Mouse (Mus musculus) MEL (cell line): ENCODE data around the gene Papss1. TPM values are rescaled to one million over a fixed set of nuclear protein-coding genes. Genes with fewer than 3 reads are reported as not detected.

Experiments used
- DNase-seq: peaks from one replicate; pipeline ENCODE4 v3.0.0; 2011; ENCODE audit warnings: low read depth, low spot score
- H3K27ac ChIP-seq: 2 replicates; pipeline ENCODE4 v1.5.1; 2012; ENCODE audit warnings: low read depth, mild to moderate bottlenecking, control low read depth, low read length, moderate library complexity; ENCODE audit not compliant: control insufficient read depth
- H3K27me3 ChIP-seq, 2 experiments: fragments of 150-350 bp in 1 of 2; sonication (generic) in 1 of 2; 2 replicates each; pipeline ENCODE4 v1.6.1; 2012; ENCODE audit warnings: low read length in 2 of 2, mild to moderate bottlenecking in 2 of 2, improper control_type of control experiment in 1 of 2, moderate library complexity in 1 of 2; ENCODE audit not compliant: insufficient read depth in 2 of 2, control insufficient read depth in 1 of 2
- H3K36me3 ChIP-seq, 2 experiments: 2 replicates each; pipeline ENCODE4 v1.6.1; 2012 to 2014; ENCODE audit warnings: low read length in 2 of 2, improper control_type of control experiment in 1 of 2, inconsistent platforms in 1 of 2, mild to moderate bottlenecking in 1 of 2; ENCODE audit not compliant: insufficient read depth in 2 of 2, control insufficient read depth in 1 of 2
- H3K4me1 ChIP-seq, 2 experiments: fragments of 150-350 bp in 1 of 2; sonication (generic) in 1 of 2; 2 replicates each; pipeline ENCODE4 v1.6.1; 2012; ENCODE audit warnings: low read length in 2 of 2, improper control_type of control experiment in 1 of 2, mild to moderate bottlenecking in 1 of 2; ENCODE audit not compliant: insufficient read depth in 2 of 2, control insufficient read depth in 1 of 2
- H3K4me3 ChIP-seq, 2 experiments: fragments of 150-350 bp in 1 of 2; sonication (generic) in 1 of 2; 2 replicates each; pipeline ENCODE4 v1.5.1; 2012; ENCODE audit warnings: low read depth in 2 of 2, low read length in 2 of 2, mild to moderate bottlenecking in 2 of 2, moderate library complexity in 2 of 2, control low read depth in 1 of 2, improper control_type of control experiment in 1 of 2; ENCODE audit not compliant: control insufficient read depth in 1 of 2, insufficient read depth in 1 of 2
- H3K79me2 ChIP-seq: 2 replicates; pipeline ENCODE4 v1.6.1; 2012; ENCODE audit warnings: mild to moderate bottlenecking, low read length, moderate library complexity; ENCODE audit not compliant: control insufficient read depth, poor library complexity, insufficient read depth
- H3K9ac ChIP-seq: 2 replicates; pipeline ENCODE4 v1.6.1; 2012; ENCODE audit warnings: low read depth, mild to moderate bottlenecking, control low read depth, low read length, moderate library complexity; ENCODE audit not compliant: control insufficient read depth, poor library complexity, severe bottlenecking
- H3K9me3 ChIP-seq: fragments of 150-350 bp; sonication (generic); replicated peaks from 2 replicates; pipeline ENCODE4 v1.6.1; 2012; ENCODE audit warnings: mild to moderate bottlenecking, low read length, improper control_type of control experiment, moderate library complexity; ENCODE audit not compliant: insufficient read depth
- BHLHE40 ChIP-seq: IDR thresholded peaks from 2 replicates; pipeline ENCODE4 v1.6.1; 2012; ENCODE audit warnings: low read depth, mild to moderate bottlenecking, inconsistent platforms, low read length, improper control_type of control experiment, borderline replicate concordance
- GATA1 ChIP-seq: IDR thresholded peaks from 2 replicates; pipeline ENCODE4 v1.6.1; 2011; ENCODE audit warnings: low read depth, low read length, improper control_type of control experiment
- JUND ChIP-seq: IDR thresholded peaks from 2 replicates; pipeline ENCODE4 v1.6.1; 2011; ENCODE audit warnings: low read depth, mild to moderate bottlenecking, improper control_type of control experiment, low read length
- MAFK ChIP-seq: IDR thresholded peaks from 2 replicates; pipeline ENCODE4 v1.6.1; 2011; ENCODE audit warnings: low read depth, mild to moderate bottlenecking, low read length, improper control_type of control experiment, borderline replicate concordance
- MAX ChIP-seq: IDR thresholded peaks from 2 replicates; pipeline ENCODE4 v1.6.1; 2011; ENCODE audit warnings: low read length, improper control_type of control experiment
- MAZ ChIP-seq: IDR thresholded peaks from 2 replicates; pipeline ENCODE4 v1.6.1; 2012; ENCODE audit warnings: low read depth, mild to moderate bottlenecking, inconsistent platforms, low read length, improper control_type of control experiment
- MXI1 ChIP-seq: IDR thresholded peaks from 2 replicates; pipeline ENCODE4 v1.6.1; 2011; ENCODE audit warnings: mild to moderate bottlenecking, low read depth, low read length, improper control_type of control experiment
- POLR2A ChIP-seq, 2 experiments: IDR thresholded peaks; 2 replicates each; pipeline ENCODE4 v1.6.1; 2011 to 2012; ENCODE audit warnings: low read length in 2 of 2, mild to moderate bottlenecking in 2 of 2, control low read depth in 1 of 2, improper control_type of control experiment in 1 of 2, low read depth in 1 of 2, moderate library complexity in 1 of 2; ENCODE audit not compliant: control insufficient read depth in 1 of 2, insufficient read depth in 1 of 2, poor library complexity in 1 of 2
- POLR2AphosphoS5 ChIP-seq: IDR thresholded peaks from 2 replicates; pipeline ENCODE4 v1.6.1; 2012; ENCODE audit warnings: low read depth, borderline replicate concordance, mild to moderate bottlenecking, inconsistent platforms, low read length, moderate library complexity, mixed read lengths
- RCOR1 ChIP-seq: IDR thresholded peaks from 2 replicates; pipeline ENCODE4 v1.6.1; 2012; ENCODE audit warnings: low read depth, mild to moderate bottlenecking, inconsistent platforms, low read length, improper control_type of control experiment
- SIN3A ChIP-seq: IDR thresholded peaks from 2 replicates; pipeline ENCODE4 v1.6.1; 2012; ENCODE audit warnings: low read length, improper control_type of control experiment, inconsistent platforms
- TAL1 ChIP-seq: IDR thresholded peaks from 2 replicates; pipeline ENCODE4 v1.6.1; 2012; ENCODE audit warnings: mild to moderate bottlenecking, inconsistent platforms, low read length, moderate library complexity, mixed read lengths
- TCF12 ChIP-seq: IDR thresholded peaks from 2 replicates; pipeline ENCODE4 v1.6.1; 2014; ENCODE audit warnings: low read depth, mild to moderate bottlenecking, inconsistent platforms, low read length, improper control_type of control experiment, moderate library complexity
- USF2 ChIP-seq, 2 experiments: IDR thresholded peaks; 2 replicates each; pipeline ENCODE4 v1.6.1; 2011 to 2012; ENCODE audit warnings: improper control_type of control experiment in 2 of 2, low read length in 2 of 2, borderline replicate concordance in 1 of 2, inconsistent platforms in 1 of 2, low read depth in 1 of 2, mild to moderate bottlenecking in 1 of 2; ENCODE audit not compliant: insufficient read depth in 1 of 2
- ZC3H11A ChIP-seq: IDR thresholded peaks from 2 replicates; pipeline ENCODE4 v1.6.1; 2012; ENCODE audit warnings: low read depth, mild to moderate bottlenecking, inconsistent platforms, low read length, improper control_type of control experiment
- ZMIZ1 ChIP-seq: IDR thresholded peaks from 2 replicates; pipeline ENCODE4 v1.6.1; 2012; ENCODE audit warnings: low read depth, mild to moderate bottlenecking, inconsistent platforms, low read length, improper control_type of control experiment, moderate library complexity
- polyA plus RNA-seq, 2 experiments: library from polyadenylated mRNA; stranded (reverse) in 1 of 2; unstranded in 1 of 2; fragments of >175 nt in 1 of 2; fragments of >200 nt in 1 of 2; gene quantifications; 2 replicates each; pipeline versions ENCODE4 v1.2.1 to v1.2.4; 2012; ENCODE audit warnings: low replicate concordance in 2 of 2, low read depth in 1 of 2; ENCODE audit not compliant: insufficient read length in 2 of 2, insufficient read depth in 1 of 2, missing spikeins in 1 of 2
- total RNA-seq: library from RNA; depleted of rRNA; stranded (reverse); fragments of 300-350 nt; gene quantifications from 2 replicates; pipeline ENCODE4 v1.2.3, GENCODE M21; 2012

Papss1 gene
- total and polyA plus RNA-seq, 3 experiments = 27.7 to 36.2 TPM; not detected in 1

GRCm38 (mm10) chr3:131573555-131573954 is 9.0 kb downstream of the Papss1 start:
- Histone ChIP-seq H3K9ac (no peak overlapping the region), H3K27ac (no peak overlapping the region), H3K4me1 (no peaks in the 10 kb centered on the region), H3K36me3 (no peaks in the 10 kb centered on the region), H3K79me2 (no peaks in the 10 kb centered on the region; the same call in 1 of the 2 replicates), H3K9me3 (no peaks in the 10 kb centered on the region), H3K4me3 (no peak overlapping the region), H3K27me3 (no peaks in the 10 kb centered on the region)
- TF ChIP-seq TCF12 = no peak
- DNase-seq = no peak

GRCm38 (mm10) chr3:131578434-131579104 is 14.0 kb downstream of the Papss1 start:
- Histone ChIP-seq H3K4me3 (no peak overlapping the region), H3K9ac (no peak overlapping the region), H3K9me3 (no peaks in the 10 kb centered on the region), H3K36me3 (no peaks in the 10 kb centered on the region)
- DNase-seq = no peak
- no peak for TF ChIP-seq RCOR1
- TF ChIP-seq, all 39 proteins: peak for 0
- no peaks in the 10 kb centered on the region for H3K4me1 ChIP-seq
- H3K79me2 ChIP-seq = no peaks in the 10 kb centered on the region; the same call in 1 of the 2 replicates
- H3K27me3 ChIP-seq = no peaks in the 10 kb centered on the region
- H3K27ac ChIP-seq = no peak overlapping the region

GRCm38 (mm10) chr3:131580040-131580439 is 15.5 kb downstream of the Papss1 start:
- Histone ChIP-seq H3K9me3 (no peaks in the 10 kb centered on the region), H3K4me3 (no peak overlapping the region), H3K36me3 (no peaks in the 10 kb centered on the region), H3K27me3 (no peaks in the 10 kb centered on the region), H3K9ac (no peak overlapping the region), H3K4me1 (no peaks in the 10 kb centered on the region), H3K27ac (no peak overlapping the region), H3K79me2 (no peaks in the 10 kb centered on the region)
- DNase-seq = no peak
- TF ChIP-seq POLR2A (IDR thresholded peaks at IDR 0.05; ENCODE audit: control insufficient read depth in 1 of 2, insufficient read depth in 1 of 2, low read depth in 1 of 2, low read length in 2 of 2, poor library complexity in 1 of 2) (no peak), SIN3A (no peak), TAL1 (no peak), ZMIZ1 (no peak), JUND (no peak), GATA1 (no peak), USF2 (IDR thresholded peaks at IDR 0.05; ENCODE audit: borderline replicate concordance in 1 of 2, insufficient read depth in 1 of 2, low read depth in 1 of 2, low read length in 2 of 2) (no peak), MXI1 (no peak), MAZ (no peak), MAX (no peak), ZC3H11A (no peak), TCF12 (no peak), POLR2AphosphoS5 (no peak), BHLHE40 (no peak), MAFK (no peak)
